Mouse (Mus musculus): ENCODE measurements around the gene Snap29. TPM values are rescaled to one million over a fixed set of nuclear protein-coding genes. Genes with fewer than 3 reads are reported as not detected.

The Snap29 gene
- polyA plus RNA-seq, 1 experiment from 2014 or later: 12.9 TPM

DNA sequence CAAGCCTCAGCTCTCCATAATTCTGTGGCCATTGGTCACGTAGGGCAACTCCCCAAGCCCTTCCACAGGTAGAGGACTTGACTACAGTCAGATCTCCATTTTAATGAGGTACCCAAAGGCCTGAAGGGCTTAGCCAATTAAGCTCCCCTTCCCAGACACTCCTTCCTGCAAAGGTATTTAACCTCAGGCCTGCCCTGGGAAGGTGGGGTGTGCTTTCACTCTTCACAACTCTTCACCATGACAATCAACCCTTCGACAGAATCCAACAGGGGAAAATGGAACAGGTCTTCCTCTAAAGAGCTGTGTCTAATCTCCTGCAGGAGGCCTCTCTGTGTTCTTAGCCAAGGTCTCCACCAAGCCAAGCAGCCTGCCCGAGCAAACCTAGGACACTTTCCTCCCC lies 17.2 kb downstream of the Snap29 start:
- Histone ChIP-seq H3K36me3 (peaks cover 43% of the 10 kb centered on the region), H3K9me3 (no peaks in the 10 kb centered on the region)

DNA sequence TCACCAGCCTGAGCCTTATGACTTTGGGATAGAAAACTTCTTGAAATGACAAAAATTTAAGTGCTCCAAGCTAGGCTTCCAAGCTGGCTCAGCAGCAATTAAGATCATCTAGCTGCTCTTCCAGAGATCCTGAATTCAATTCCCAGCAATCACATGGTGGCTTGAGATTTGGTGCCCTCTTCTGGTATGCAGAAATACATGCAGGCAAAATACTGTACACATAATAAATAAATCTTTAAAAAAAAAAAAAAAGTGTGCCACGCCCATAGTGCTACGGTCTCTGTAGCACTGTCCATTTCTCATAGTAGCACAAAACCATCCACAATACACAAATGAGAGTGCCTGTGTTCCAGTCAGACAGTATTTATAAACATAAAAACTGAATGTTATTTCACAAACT lies 26.8 kb downstream of the Snap29 start:
- Histone ChIP-seq H3K27ac (no peak overlapping the region), H3K4me1 (no peaks in the 10 kb centered on the region), H3K9ac (no peak overlapping the region), H3K27me3 (no peaks in the 10 kb centered on the region), H3K4me3 (no peak overlapping the region), H3K4me2 (replicated peaks) (no peak overlapping the region), H3K36me3 (peaks cover 4% of the 10 kb centered on the region; the same call in 1 of the 2 replicates), H3K9me3 (no peaks in the 10 kb centered on the region)
- no peak for ATAC-seq (ENCODE audit: insufficient number of reproducible peaks, insufficient read depth, low FRiP score, low TSS enrichment)
- WGBS: 87% methylated on average over 2 of the region's 2 CpGs

More for the DNA sequence above, 17.2 kb downstream of the Snap29 start:
- Histone ChIP-seq H3K27ac (no peak overlapping the region), H3K9ac (no peak overlapping the region), H3K4me3 (no peak overlapping the region), H3K4me2 (replicated peaks) (no peak overlapping the region), H3K27me3 (no peaks in the 10 kb centered on the region), H3K4me1 (no peaks in the 10 kb centered on the region)
- no peak for ATAC-seq (ENCODE audit: insufficient number of reproducible peaks, insufficient read depth, low FRiP score, low TSS enrichment)
- WGBS: 76% methylated on average over 3 of the region's 3 CpGs

DNA sequence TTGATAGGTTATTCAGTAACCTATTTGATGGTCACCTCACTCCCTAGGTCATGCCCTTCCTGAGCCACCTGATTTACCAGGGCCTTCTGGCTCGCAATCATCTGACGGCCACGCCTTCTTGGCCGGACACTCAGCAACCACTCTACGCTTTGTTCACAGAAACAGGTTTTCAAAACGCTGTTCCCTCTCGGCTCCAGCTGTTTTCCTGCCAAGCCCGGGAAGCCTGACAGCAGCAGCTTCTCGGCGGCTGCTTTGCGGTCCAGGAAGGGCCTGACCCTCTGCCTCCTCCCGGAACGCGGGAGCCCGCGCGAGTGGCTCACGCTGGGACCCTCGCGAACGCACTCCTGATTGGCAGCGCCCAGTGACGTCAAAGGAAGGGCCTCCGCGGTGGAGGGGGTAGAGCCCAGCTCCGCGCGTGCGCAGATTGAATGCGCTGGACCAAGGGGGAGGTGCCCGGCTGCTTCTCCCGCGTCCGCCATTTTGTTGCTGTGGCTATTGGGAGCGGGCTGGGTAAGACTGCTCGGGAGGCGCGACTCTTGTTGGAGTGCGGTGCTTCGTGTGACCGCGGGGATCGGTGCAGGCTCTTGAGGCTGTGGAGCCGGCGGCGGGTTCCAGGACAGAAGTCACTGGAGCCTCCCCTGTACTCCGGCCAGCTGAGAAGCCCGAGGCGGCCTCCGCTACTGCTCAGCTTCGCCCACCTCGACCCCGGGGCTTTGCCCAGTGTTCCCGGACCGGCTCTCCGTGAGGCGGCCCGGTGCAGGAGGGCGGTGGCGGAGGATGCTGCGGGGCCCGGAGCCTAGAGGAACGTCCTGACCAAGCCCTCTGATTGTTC lies 46.0 kb downstream of the Snap29 start, which contains the start of gene Crkl:
Gene Crkl (plus strand): TSS at position 447 of the 832 bp plus-strand sequence.
- under 1% methylated on average over 63 of the region's 63 CpGs for WGBS
- Histone ChIP-seq H3K27me3 (no peaks in the 10 kb centered on the region), H3K9me3 (no peaks in the 10 kb centered on the region), H3K9ac (peak within 1 kb of the TSS; percentile 97), H3K36me3 (peaks cover 16% of the 10 kb centered on the region), H3K4me2 (replicated peaks) (peak within 1 kb of the TSS; percentile 91), H3K4me3 (peak within 1 kb of the TSS; percentile 97), H3K27ac (peak within 1 kb of the TSS; percentile 97), H3K4me1 (peaks cover 16% of the 10 kb centered on the region)
- ATAC-seq (ENCODE audit: insufficient number of reproducible peaks, insufficient read depth, low FRiP score, low TSS enrichment): peak; percentile 96

DNA sequence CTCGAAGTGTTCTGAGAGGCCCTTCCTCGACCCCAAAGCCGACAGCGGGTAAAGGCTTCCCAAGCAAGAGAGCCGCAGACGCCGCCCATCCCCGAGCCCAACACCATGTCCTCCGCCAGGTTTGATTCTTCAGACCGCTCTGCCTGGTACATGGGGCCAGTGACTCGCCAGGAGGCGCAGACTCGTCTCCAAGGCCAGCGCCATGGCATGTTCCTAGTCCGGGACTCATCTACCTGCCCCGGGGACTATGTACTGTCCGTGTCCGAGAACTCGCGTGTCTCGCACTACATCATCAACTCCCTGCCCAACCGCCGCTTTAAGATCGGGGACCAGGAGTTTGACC lies 46.6 kb downstream of the Snap29 start:
- Histone ChIP-seq H3K4me2 (replicated peaks) (peak overlapping the region; percentile 91), H3K27ac (peak overlapping the region; percentile 97), H3K27me3 (no peaks in the 10 kb centered on the region), H3K4me3 (peak overlapping the region; percentile 97), H3K4me1 (peaks cover 16% of the 10 kb centered on the region), H3K9me3 (no peaks in the 10 kb centered on the region), H3K9ac (peak overlapping the region; percentile 97), H3K36me3 (peaks cover 22% of the 10 kb centered on the region)
- under 1% methylated on average over 24 of the region's 24 CpGs for WGBS
- peak; percentile 16 for ATAC-seq (ENCODE audit: insufficient number of reproducible peaks, insufficient read depth, low FRiP score, low TSS enrichment)

DNA sequence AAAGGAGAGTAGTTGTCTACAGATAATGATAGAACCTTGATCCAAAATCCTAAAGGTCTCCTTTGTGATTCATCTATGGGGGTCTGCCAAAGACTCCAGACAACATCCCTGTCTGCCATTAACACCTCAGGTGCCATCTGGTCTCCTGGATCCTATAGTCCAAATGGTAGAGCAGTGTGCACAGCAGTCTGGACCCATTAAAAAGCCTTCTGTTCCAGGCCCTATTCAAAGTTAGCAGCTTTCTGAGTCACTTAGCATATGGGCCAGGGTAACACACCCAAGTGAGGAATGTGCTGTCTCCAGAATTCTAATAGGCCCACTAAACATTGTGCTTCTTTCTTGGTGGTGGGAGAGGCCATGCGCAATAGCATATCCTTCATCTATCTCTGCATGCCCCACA lies 51.1 kb downstream of the Snap29 start:
- ATAC-seq (ENCODE audit: insufficient number of reproducible peaks, insufficient read depth, low FRiP score, low TSS enrichment): no peak
- H3K27ac ChIP-seq: no peak overlapping the region
- no peak overlapping the region for H3K9ac ChIP-seq
- H3K27me3 ChIP-seq: no peaks in the 10 kb centered on the region
- no peaks in the 10 kb centered on the region for H3K9me3 ChIP-seq
- peaks cover 16% of the 10 kb centered on the region for H3K4me1 ChIP-seq
- H3K36me3 ChIP-seq: peaks cover 45% of the 10 kb centered on the region
- H3K4me2 ChIP-seq (replicated peaks): no peak overlapping the region
- WGBS: 96% methylated on average over 1 of the region's 1 CpGs
- no peak overlapping the region for H3K4me3 ChIP-seq

DNA sequence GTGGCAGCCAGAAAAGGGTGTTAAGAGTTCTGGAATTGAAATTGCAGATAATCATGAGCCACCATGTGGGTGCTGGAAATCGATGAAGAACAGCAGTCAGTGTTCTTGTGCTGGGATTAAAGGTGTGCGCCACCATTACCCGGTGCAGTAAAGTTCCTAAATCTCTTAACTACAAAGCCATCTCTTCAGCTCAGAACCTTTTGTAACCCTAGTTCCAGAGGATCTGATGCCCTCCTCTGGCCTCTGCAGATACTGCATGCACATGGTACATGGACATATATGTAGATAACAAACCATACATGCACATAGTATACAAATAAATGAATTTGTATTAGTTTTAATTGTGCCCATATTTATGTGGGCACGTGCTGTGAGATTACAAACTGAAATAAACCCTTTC lies 54.5 kb downstream of the Snap29 start:
- no peak overlapping the region for H3K27ac ChIP-seq
- no peak overlapping the region for H3K9ac ChIP-seq
- H3K36me3 ChIP-seq: peaks cover 43% of the 10 kb centered on the region
- no peak for ATAC-seq (ENCODE audit: insufficient number of reproducible peaks, insufficient read depth, low FRiP score, low TSS enrichment)
- no peaks in the 10 kb centered on the region for H3K9me3 ChIP-seq
- peaks cover 5% of the 10 kb centered on the region for H3K4me1 ChIP-seq
- H3K27me3 ChIP-seq: no peaks in the 10 kb centered on the region
- WGBS: 89% methylated on average over 4 of the region's 4 CpGs
- H3K4me3 ChIP-seq: no peak overlapping the region
- no peak overlapping the region for H3K4me2 ChIP-seq (replicated peaks)

DNA sequence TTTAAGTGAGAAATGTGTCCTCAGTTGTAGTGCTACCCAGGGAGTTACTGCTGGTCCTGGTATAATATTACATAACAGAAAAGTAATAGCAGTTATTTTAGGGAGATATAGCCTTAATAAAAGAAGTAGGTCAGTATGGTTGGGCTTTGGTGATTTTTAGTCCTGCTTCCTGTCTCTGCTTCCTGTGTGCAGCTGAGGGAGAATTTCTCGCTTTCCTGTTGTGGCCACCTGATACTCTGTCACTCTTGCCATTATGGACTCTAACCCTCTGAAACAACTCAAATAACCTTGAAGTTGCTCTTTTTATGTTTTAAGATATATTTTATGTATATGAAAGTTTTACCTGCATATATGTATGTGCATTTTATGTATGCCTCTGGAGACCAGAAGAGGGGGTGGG lies 55.8 kb downstream of the Snap29 start:
- Histone ChIP-seq H3K36me3 (peaks cover 34% of the 10 kb centered on the region), H3K4me1 (no peaks in the 10 kb centered on the region; the same call in 1 of the 2 replicates)

DNA sequence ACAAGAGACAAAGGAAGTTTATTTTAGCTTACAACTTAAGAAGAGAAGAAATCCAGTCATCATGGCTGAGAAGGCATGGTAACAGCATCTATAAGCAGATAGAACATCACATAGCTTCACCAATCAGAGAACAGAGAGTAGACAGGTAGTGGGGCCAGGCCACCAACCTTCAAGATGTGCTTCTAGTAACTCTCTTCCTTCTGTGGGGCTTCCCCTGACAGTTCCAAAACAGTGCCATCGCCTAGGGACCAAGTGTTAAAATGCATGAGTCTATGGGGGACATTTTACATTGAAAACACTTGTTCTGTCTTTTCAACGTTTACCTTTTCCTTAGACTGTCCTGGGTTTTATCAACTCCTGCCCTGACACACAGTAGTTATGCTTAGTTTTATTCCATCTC lies 57.4 kb downstream of the Snap29 start:
- Histone ChIP-seq H3K9me3 (no peaks in the 10 kb centered on the region), H3K4me1 (no peaks in the 10 kb centered on the region), H3K4me3 (no peak overlapping the region), H3K36me3 (peaks cover 19% of the 10 kb centered on the region), H3K9ac (no peak overlapping the region), H3K27me3 (no peaks in the 10 kb centered on the region), H3K27ac (no peak overlapping the region), H3K4me2 (replicated peaks) (no peak overlapping the region)
- ATAC-seq (ENCODE audit: insufficient number of reproducible peaks, insufficient read depth, low FRiP score, low TSS enrichment): no peak
- WGBS: 86% methylated on average over 2 of the region's 2 CpGs

More for the DNA sequence above, 55.8 kb downstream of the Snap29 start:
- H3K4me3 ChIP-seq: no peak overlapping the region
- ATAC-seq (ENCODE audit: insufficient number of reproducible peaks, insufficient read depth, low FRiP score, low TSS enrichment): no peak
- WGBS: 82% methylated on average over 1 of the region's 1 CpGs
- H3K9me3 ChIP-seq: no peaks in the 10 kb centered on the region
- no peak overlapping the region for H3K9ac ChIP-seq
- H3K4me2 ChIP-seq (replicated peaks): no peak overlapping the region
- H3K27ac ChIP-seq: no peak overlapping the region
- no peaks in the 10 kb centered on the region for H3K27me3 ChIP-seq

DNA sequence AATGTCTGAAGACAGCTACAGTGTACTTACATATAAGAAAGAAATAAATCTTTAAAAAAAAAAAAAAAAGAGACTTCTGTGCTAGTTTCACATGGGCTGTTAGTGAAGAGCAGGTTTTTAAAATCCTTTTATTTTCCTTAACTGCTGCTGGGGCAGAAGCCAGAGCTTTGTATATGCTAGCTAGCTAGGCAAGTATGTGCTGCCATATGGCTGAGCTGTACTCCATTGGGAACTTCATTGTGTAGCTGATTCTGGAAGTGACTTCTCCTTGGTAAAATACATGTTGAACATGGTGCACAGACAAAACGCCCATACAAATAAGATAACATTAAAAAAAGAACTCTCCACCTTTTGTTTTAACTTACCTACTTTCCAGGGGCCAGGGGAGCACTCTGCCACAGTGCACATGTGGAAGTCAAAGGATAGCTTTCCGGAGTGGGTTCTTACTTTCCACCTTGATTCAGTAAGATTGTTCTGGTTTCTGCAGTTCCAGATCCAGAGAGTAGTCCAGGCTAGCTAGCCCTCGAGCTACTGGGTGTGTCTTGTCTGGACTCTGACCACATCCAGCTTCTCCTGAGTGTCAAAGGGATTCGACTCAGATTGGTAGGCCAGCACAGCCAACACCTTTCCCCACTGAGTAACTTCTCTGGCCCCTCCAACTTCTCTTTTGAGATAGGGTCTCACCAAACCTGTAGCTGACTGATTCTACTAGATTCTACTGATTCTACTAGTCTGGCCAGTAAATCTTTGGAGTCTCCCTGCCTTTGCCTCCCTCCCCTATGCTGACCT lies 61.3 kb downstream of the Snap29 start:
- H3K36me3 ChIP-seq: peaks cover 21% of the 10 kb centered on the region
- H3K27me3 ChIP-seq: no peaks in the 10 kb centered on the region
- no peaks in the 10 kb centered on the region for H3K4me1 ChIP-seq
- no peak overlapping the region for H3K4me3 ChIP-seq
- H3K9ac ChIP-seq: no peak overlapping the region
- H3K4me2 ChIP-seq (replicated peaks): no peak overlapping the region
- H3K9me3 ChIP-seq: no peaks in the 10 kb centered on the region
- no peak overlapping the region for H3K27ac ChIP-seq
- ATAC-seq (ENCODE audit: insufficient number of reproducible peaks, insufficient read depth, low FRiP score, low TSS enrichment): no peak
- 86% methylated on average over 4 of the region's 4 CpGs for WGBS

DNA sequence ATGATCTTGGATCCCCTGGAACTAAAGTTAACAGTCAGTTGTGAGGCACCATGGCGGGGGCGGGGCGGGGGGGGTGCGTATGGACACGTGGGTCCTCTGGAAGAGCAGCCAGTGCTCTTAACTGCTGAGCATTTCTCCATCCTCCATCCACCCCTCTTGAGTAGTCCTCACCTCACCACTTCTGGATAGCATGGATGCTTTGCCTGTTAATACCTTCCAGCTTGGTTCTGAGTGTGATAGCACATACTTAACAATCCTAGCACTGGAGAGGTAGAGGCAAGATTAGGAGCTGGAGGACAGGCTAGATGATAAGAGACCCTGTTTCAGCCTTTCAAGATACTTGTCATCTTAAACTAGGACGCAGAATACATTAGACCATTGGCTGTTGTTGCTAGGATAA lies 66.7 kb downstream of the Snap29 start:
- Histone ChIP-seq H3K4me1 (no peaks in the 10 kb centered on the region), H3K27ac (no peak overlapping the region), H3K4me2 (replicated peaks) (no peak overlapping the region), H3K4me3 (no peak overlapping the region), H3K36me3 (peaks cover 33% of the 10 kb centered on the region), H3K9me3 (no peaks in the 10 kb centered on the region), H3K9ac (no peak overlapping the region), H3K27me3 (no peaks in the 10 kb centered on the region)
- 83% methylated on average over 6 of the region's 6 CpGs for WGBS
- no peak for ATAC-seq (ENCODE audit: insufficient number of reproducible peaks, insufficient read depth, low FRiP score, low TSS enrichment)

DNA sequence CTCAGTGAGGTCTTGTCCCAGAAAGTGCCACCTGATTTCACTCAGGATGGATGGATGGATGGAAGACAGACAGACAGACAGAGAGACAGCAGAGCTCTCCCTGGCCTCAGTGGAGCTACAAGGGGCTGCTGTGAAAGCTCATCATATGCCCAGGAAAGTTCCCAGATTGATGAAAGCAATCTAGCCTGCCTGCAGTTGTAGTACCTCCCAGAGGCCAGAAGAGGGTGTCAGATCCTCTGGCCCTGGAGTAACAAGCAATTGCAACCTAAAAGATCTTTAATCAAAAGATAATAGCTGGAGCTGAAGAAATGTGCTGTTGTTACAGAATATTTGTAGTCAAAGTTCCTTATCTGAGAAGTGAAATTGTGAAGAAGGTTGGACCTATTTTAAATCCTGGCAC lies 68.3 kb downstream of the Snap29 start:
- Histone ChIP-seq H3K4me2 (replicated peaks) (no peak overlapping the region), H3K4me3 (no peak overlapping the region), H3K27ac (no peak overlapping the region), H3K9ac (no peak overlapping the region), H3K9me3 (no peaks in the 10 kb centered on the region), H3K4me1 (no peaks in the 10 kb centered on the region), H3K27me3 (no peaks in the 10 kb centered on the region), H3K36me3 (peaks cover 37% of the 10 kb centered on the region)
- ATAC-seq (ENCODE audit: insufficient number of reproducible peaks, insufficient read depth, low FRiP score, low TSS enrichment): no peak

DNA sequence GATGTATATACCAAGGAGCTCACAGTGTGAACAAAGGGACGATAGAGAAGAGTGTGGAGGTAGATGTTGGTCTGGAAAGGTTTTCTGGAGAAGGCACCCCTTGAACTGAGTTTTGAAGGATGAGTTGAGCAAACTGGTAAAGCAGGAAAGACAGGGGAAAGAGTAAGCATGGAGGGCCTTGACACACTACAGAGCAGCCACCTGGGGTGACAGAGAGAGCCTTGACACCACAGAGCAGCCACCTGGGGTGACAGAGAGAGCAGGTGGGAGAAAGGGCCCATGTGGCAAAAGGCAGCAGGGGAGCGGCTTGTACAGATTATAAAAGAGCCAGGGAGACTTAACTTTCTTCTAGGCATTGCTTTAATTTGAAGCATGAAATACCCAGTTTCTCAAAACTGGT lies 69.0 kb downstream of the Snap29 start:
- no peak overlapping the region for H3K4me2 ChIP-seq (replicated peaks)
- no peak overlapping the region for H3K4me3 ChIP-seq
- WGBS: 87% methylated on average over 2 of the region's 2 CpGs
- no peaks in the 10 kb centered on the region for H3K4me1 ChIP-seq
- no peak overlapping the region for H3K27ac ChIP-seq
- H3K9me3 ChIP-seq: no peaks in the 10 kb centered on the region
- no peak overlapping the region for H3K9ac ChIP-seq
- H3K27me3 ChIP-seq: no peaks in the 10 kb centered on the region
- H3K36me3 ChIP-seq: peaks cover 36% of the 10 kb centered on the region
- ATAC-seq (ENCODE audit: insufficient number of reproducible peaks, insufficient read depth, low FRiP score, low TSS enrichment): no peak

Measured in embryonic facial prominence, embryonic 12.5 days (tissue).